In the genomic region with DNA sequence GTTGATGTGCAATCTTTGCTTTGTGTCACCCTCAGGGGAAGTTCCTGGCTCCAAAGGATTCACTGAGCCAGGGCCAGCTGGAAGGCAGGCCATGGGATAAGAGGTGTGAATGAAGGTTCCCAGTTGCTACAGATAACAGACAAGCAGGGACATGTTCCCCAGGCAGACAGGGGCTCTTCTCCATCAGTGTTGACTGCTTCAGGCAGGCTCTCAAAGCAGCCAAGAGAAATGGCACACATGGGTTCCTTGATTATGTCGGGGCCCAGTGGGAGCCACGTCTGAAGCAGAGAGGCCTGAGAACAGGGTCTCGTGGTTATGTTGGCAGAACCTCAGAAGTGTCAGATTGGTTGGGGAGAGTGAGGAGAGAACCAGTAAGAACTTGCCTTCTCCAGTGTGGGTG, we compare ENCODE assay signal across 23 mouse cellular contexts. TPM values are rescaled to one million over a fixed set of nuclear protein-coding genes. Genes with fewer than 3 reads are reported as not detected.
DNase-seq lines count a peak whose midpoint lies in the region; ATAC-seq and TF ChIP-seq lines count a peak whose summit lies in the region.
"Had no signal": no experiment of that assay in that cellular context is flagged by ENCODE, and none has a peak within 500 bp of the region (broad histone marks: within the 10 kb centered on the region; RNA-seq: fewer than 3 reads in every experiment).

No protein-coding gene starts in this region.

- ATAC-seq in heart, embryonic 16.5 days (replicated peaks; ENCODE audit: extremely low read depth, insufficient read depth, low FRiP score) = peak; percentile 91
- ATAC-seq in lung, embryonic 16.5 days (ENCODE audit: low read depth) = peak; percentile 95
- ATAC-seq in forebrain, postnatal 0 days = no peak
- ATAC-seq: forebrain, embryonic 13.5 days; liver, postnatal 0 days; Patski had no signal

- TF ChIP-seq CTCF in heart, adult 2 months (IDR thresholded peaks at IDR 0.05) = no peak
- no peak for TF ChIP-seq CTCF in forebrain, postnatal 0 days (IDR thresholded peaks at IDR 0.05; ENCODE audit: low read depth)

- 34% methylated on average over 3 of the region's 3 CpGs for WGBS in heart, adult 2 months
- WGBS in heart, embryonic 16.5 days = 26% methylated on average over 3 of the region's 3 CpGs
- WGBS in lung, embryonic 16.5 days = 51% methylated on average over 3 of the region's 3 CpGs
- 78% methylated on average over 3 of the region's 3 CpGs for WGBS in forebrain, postnatal 0 days

- H3K4me1 ChIP-seq in heart, adult 2 months (ENCODE audit: control insufficient read depth, insufficient read depth, low read length) = peaks cover 5% of the 10 kb centered on the region
- peaks cover 42% of the 10 kb centered on the region for H3K4me1 ChIP-seq in heart, embryonic 16.5 days (ENCODE audit: control insufficient read depth, insufficient read depth, low read length)
- H3K4me1 ChIP-seq in lung, embryonic 16.5 days (replicated peaks; ENCODE audit: control insufficient read depth, insufficient read depth, low read length) = peaks cover 11% of the 10 kb centered on the region
- no peaks in the 10 kb centered on the region for H3K4me1 ChIP-seq in forebrain, postnatal 0 days (ENCODE audit: insufficient read depth)
- H3K4me1 ChIP-seq: stomach, embryonic 15.5 days had no signal

- no peak overlapping the region for H3K4me2 ChIP-seq in heart, embryonic 16.5 days (ENCODE audit: low read depth, low read length)
- no peak overlapping the region for H3K4me2 ChIP-seq in lung, embryonic 16.5 days (ENCODE audit: low read depth, low read length)
- no peak overlapping the region for H3K4me2 ChIP-seq in forebrain, postnatal 0 days (ENCODE audit: low read depth)
- H3K4me2 ChIP-seq: forebrain, embryonic 13.5 days; midbrain, embryonic 11.5 days; neural tube, embryonic 15.5 days; stomach, embryonic 15.5 days had no signal

- no peak overlapping the region for H3K9ac ChIP-seq in heart, adult 2 months (ENCODE audit: low read depth, low read length)
- no peak overlapping the region for H3K9ac ChIP-seq in heart, embryonic 16.5 days (ENCODE audit: low read length)
- H3K9ac ChIP-seq in lung, embryonic 16.5 days (ENCODE audit: low read length) = no peak overlapping the region
- no peak overlapping the region for H3K9ac ChIP-seq in forebrain, postnatal 0 days
- H3K9ac ChIP-seq: forebrain, embryonic 13.5 days; liver, postnatal 0 days; neural tube, embryonic 15.5 days; stomach, embryonic 15.5 days had no signal

- H3K27me3 ChIP-seq in heart, adult 2 months (ENCODE audit: control insufficient read depth, insufficient read depth, low read length) = no peaks in the 10 kb centered on the region
- no peaks in the 10 kb centered on the region for H3K27me3 ChIP-seq in heart, embryonic 16.5 days (ENCODE audit: control insufficient read depth, insufficient read depth, low read length)
- no peaks in the 10 kb centered on the region for H3K27me3 ChIP-seq in lung, embryonic 16.5 days (ENCODE audit: control insufficient read depth, insufficient read depth, low read depth, low read length)
- H3K27me3 ChIP-seq in forebrain, postnatal 0 days (ENCODE audit: insufficient read depth, low read length) = no peaks in the 10 kb centered on the region
- H3K27me3 ChIP-seq: forebrain, embryonic 13.5 days; neural tube, embryonic 15.5 days; Patski; stomach, embryonic 15.5 days had no signal

- TF ChIP-seq EP300 in heart, adult 2 months (IDR thresholded peaks at IDR 0.05; ENCODE audit: insufficient read depth, low read depth, low read length) = peak; percentile 98

- no peak overlapping the region for H3K4me3 ChIP-seq in heart, adult 2 months
- no peak overlapping the region for H3K4me3 ChIP-seq in heart, embryonic 16.5 days (ENCODE audit: low read length)
- H3K4me3 ChIP-seq in lung, embryonic 16.5 days (ENCODE audit: low read length) = no peak overlapping the region
- H3K4me3 ChIP-seq in forebrain, postnatal 0 days (ENCODE audit: low read depth, low read length) = no peak overlapping the region
- H3K4me3 ChIP-seq: forebrain, embryonic 13.5 days; neural tube, embryonic 15.5 days; stomach, embryonic 15.5 days had no signal

- peak; percentile 0 for DNase-seq in Muller cell, postnatal 12 days (ENCODE audit: inconsistent ontology term)
- peak; percentile 63 to 80 for DNase-seq in heart, adult 2 months
- no peak for DNase-seq in layer of hippocampus, adult 9-11 months
- no peak for DNase-seq in ovary, postnatal 10 days (ENCODE audit: low spot score)
- no peak for DNase-seq in forebrain, postnatal 0 days
- no peak for DNase-seq in left cerebral cortex, adult 9 months (ENCODE audit: low spot score in 2 of 2)
- DNase-seq: cerebellum, adult 11-12 months; kidney, adult 8-10 months; kidney, postnatal 4 days; liver, postnatal 0 days; retina, postnatal 1 day; thymus, postnatal 14 days had no signal

- H3K27ac ChIP-seq in heart, adult 2 months = peak overlapping the region; percentile 64
- H3K27ac ChIP-seq in heart, embryonic 16.5 days (ENCODE audit: low read length) = peak overlapping the region; percentile 86
- peak overlapping the region; percentile 80 for H3K27ac ChIP-seq in lung, embryonic 16.5 days (ENCODE audit: low read length)
- no peak overlapping the region for H3K27ac ChIP-seq in forebrain, postnatal 0 days (ENCODE audit: low read depth, low read length)
- H3K27ac ChIP-seq: forebrain, embryonic 13.5 days; neural tube, embryonic 15.5 days; stomach, embryonic 15.5 days had no signal

- TF ChIP-seq POLR2A in heart, adult 2 months (IDR thresholded peaks at IDR 0.05; ENCODE audit: insufficient read depth, low read depth, low read length) = no peak

- no peaks in the 10 kb centered on the region for H3K79me2 ChIP-seq in heart, adult 2 months (replicated peaks; ENCODE audit: control insufficient read depth, insufficient read depth, low read length)

- intact Hi-C loops in heart, adult 2 months (cut with DNase I) = loop anchor here (2.0 kb wide), 1 partner anchor 27 kb away; no protein-coding TSS in a partner anchor

- peaks cover 5% of the 10 kb centered on the region; the same call in 1 of the 2 replicates for H3K36me3 ChIP-seq in heart, adult 2 months (ENCODE audit: control insufficient read depth, insufficient read depth, low read length)
- peaks cover 8% of the 10 kb centered on the region; the same call in 1 of the 2 replicates for H3K36me3 ChIP-seq in heart, embryonic 16.5 days (ENCODE audit: control insufficient read depth, insufficient read depth)
- no peaks in the 10 kb centered on the region for H3K36me3 ChIP-seq in lung, embryonic 16.5 days (ENCODE audit: control insufficient read depth, insufficient read depth, low read length)
- no peaks in the 10 kb centered on the region for H3K36me3 ChIP-seq in forebrain, postnatal 0 days (ENCODE audit: insufficient read depth)
- H3K36me3 ChIP-seq: neural tube, embryonic 15.5 days; stomach, embryonic 15.5 days had no signal

- H3K9me3 ChIP-seq in heart, embryonic 16.5 days (replicated peaks; ENCODE audit: control insufficient read depth, low read length) = no peaks in the 10 kb centered on the region
- no peaks in the 10 kb centered on the region for H3K9me3 ChIP-seq in lung, embryonic 16.5 days (ENCODE audit: control insufficient read depth, low read length)
- no peaks in the 10 kb centered on the region for H3K9me3 ChIP-seq in forebrain, postnatal 0 days (ENCODE audit: low read length)
- H3K9me3 ChIP-seq: forebrain, embryonic 13.5 days; neural tube, embryonic 15.5 days; stomach, embryonic 15.5 days had no signal

RNA-seq across cellular contexts. Expression of a gene that starts 30.1 kb away (rescaled TPM):
- 10 to 100 TPM; 47.2 to 52.4 TPM for total RNA-seq in heart, adult 2 months (2021)
- polyA plus RNA-seq in heart, adult 2 months (2012; rRNA removed) = 32.3 and 65.7 TPM in 2 replicates
- polyA plus RNA-seq in heart, embryonic 16.5 days (2015; fragmentation: Nextera tagmentation; extraction: Ambion mirVana) = 29.6 and 30.1 TPM in 2 replicates
- polyA plus RNA-seq in lung, embryonic 16.5 days (2015; fragmentation: Nextera tagmentation; extraction: Ambion mirVana) = 1.9 and 2.7 TPM in 2 replicates
- 1.2 and 2.8 TPM in 2 replicates for total RNA-seq in forebrain, postnatal 0 days (2014; rRNA removed)
- polyA plus RNA-seq in forebrain, postnatal 0 days (2015; fragmentation: Nextera tagmentation; extraction: Ambion mirVana) = 0.45 and 0.88 TPM in 2 replicates
- total RNA-seq: gastrocnemius, postnatal 4 days had no signal
- polyA plus RNA-seq: Patski had no signal

RNA-seq across cellular contexts. Expression of a gene that starts 58.2 kb away (rescaled TPM):
- total RNA-seq in heart, adult 2 months (2021) = not detected
- polyA plus RNA-seq in heart, adult 2 months (2012; rRNA removed) = not detected in 2 replicates
- 0.07 TPM in 1 of 2 replicates, not detected in the other for polyA plus RNA-seq in heart, embryonic 16.5 days (2015; fragmentation: Nextera tagmentation; extraction: Ambion mirVana)
- polyA plus RNA-seq in lung, embryonic 16.5 days (2015; fragmentation: Nextera tagmentation; extraction: Ambion mirVana) = not detected in 2 replicates
- total RNA-seq in forebrain, postnatal 0 days (2014; rRNA removed) = not detected in 2 replicates
- not detected in 2 replicates for polyA plus RNA-seq in forebrain, postnatal 0 days (2015; fragmentation: Nextera tagmentation; extraction: Ambion mirVana)
- total RNA-seq: gastrocnemius, postnatal 4 days had no signal
- polyA plus RNA-seq: cortical plate, adult 2 months; embryonic facial prominence, embryonic 14.5 days; forebrain, embryonic 13.5 days; limb, embryonic 14.5 days; liver, postnatal 0 days; midbrain, embryonic 11.5 days; neural tube, embryonic 15.5 days; stomach, embryonic 15.5 days had no signal

Comparison
In these comparisons a context has a peak if more than half of its experiments do, and no peak if none do; other contexts are left out.
1. DNase-seq: peak in Muller cell, postnatal 12 days (single experiment) and heart, adult 2 months (2 of 2); none in layer of hippocampus, adult 9-11 months (single experiment), ovary, postnatal 10 days (single experiment), forebrain, postnatal 0 days (single experiment) and left cerebral cortex, adult 9 months (0 of 2).